Comparison of ENCODE assay signal across 15 mouse cellular contexts in genomic region chr5:66722586-66722985, GRCm38 (mm10). TPM values are rescaled to one million over a fixed set of nuclear protein-coding genes. Genes with fewer than 3 reads are reported as not detected.
A peak's percentile ranks its signal among the peaks of the same experiment; 100 is the strongest.
DNase-seq lines count a peak whose midpoint lies in the region; ATAC-seq lines count a peak whose summit lies in the region.
"Had no signal": no experiment of that assay in that cellular context is flagged by ENCODE, and none has a peak within 500 bp of the region (broad histone marks: within the 10 kb centered on the region; RNA-seq: fewer than 3 reads in every experiment).

No protein-coding gene starts in this region.

- peaks cover 47% of the 10 kb centered on the region for H3K27me3 ChIP-seq in heart, embryonic 16.5 days (ENCODE audit: control insufficient read depth, insufficient read depth, low read length)
- no peaks in the 10 kb centered on the region for H3K27me3 ChIP-seq in embryonic facial prominence, embryonic 10.5 days (replicated peaks; ENCODE audit: low read depth, poor library complexity, severe bottlenecking)
- H3K27me3 ChIP-seq in embryonic facial prominence, embryonic 13.5 days, result no peaks in the 10 kb centered on the region
- H3K27me3 ChIP-seq: liver, embryonic 12.5 days; stomach, embryonic 15.5 days had no signal

- DNase-seq in heart, adult 9 months (ENCODE audit: low spot score in 2 of 2), result no peak
- peak; percentile 19 for DNase-seq in kidney, postnatal 10 days
- no peak for DNase-seq in kidney, postnatal 25 days
- no peak for DNase-seq in embryonic facial prominence, embryonic 10.5 days (ENCODE audit: low spot score)
- no peak for DNase-seq in c-Kit-positive CD71-positive TER-119-positive erythroid progenitor cells, embryonic 14.5 days (ENCODE audit: low spot score)
- no peak for DNase-seq in ovary, postnatal 14 days (ENCODE audit: low spot score)
- DNase-seq: adrenal gland, postnatal 25 days; cerebellum, postnatal 10 days; kidney, adult 8-10 months; retina, postnatal 1 day; thymus, postnatal 25 days had no signal

- peak overlapping the region; percentile 64 for H3K27ac ChIP-seq in heart, embryonic 16.5 days (ENCODE audit: low read length)
- H3K27ac ChIP-seq in embryonic facial prominence, embryonic 10.5 days (replicated peaks), result peak overlapping the region; percentile 67
- H3K27ac ChIP-seq in embryonic facial prominence, embryonic 13.5 days, result peak overlapping the region; percentile 8; the same call in 1 of the 2 replicates
- H3K27ac ChIP-seq: liver, embryonic 12.5 days; stomach, embryonic 15.5 days had no signal

- H3K4me2 ChIP-seq in heart, embryonic 16.5 days (ENCODE audit: low read depth, low read length), result no peak overlapping the region
- H3K4me2 ChIP-seq in embryonic facial prominence, embryonic 13.5 days, result no peak overlapping the region
- H3K4me2 ChIP-seq: liver, embryonic 12.5 days; stomach, embryonic 15.5 days had no signal

- no peaks in the 10 kb centered on the region; the same call in 1 of the 2 replicates for H3K4me1 ChIP-seq in heart, embryonic 16.5 days (ENCODE audit: control insufficient read depth, insufficient read depth, low read length)
- H3K4me1 ChIP-seq in embryonic facial prominence, embryonic 10.5 days, result peaks cover 50% of the 10 kb centered on the region
- H3K4me1 ChIP-seq in embryonic facial prominence, embryonic 13.5 days, result peaks cover 45% of the 10 kb centered on the region
- H3K4me1 ChIP-seq: liver, embryonic 12.5 days; stomach, embryonic 15.5 days had no signal

- no peaks in the 10 kb centered on the region for H3K36me3 ChIP-seq in heart, embryonic 16.5 days (ENCODE audit: control insufficient read depth, insufficient read depth)
- H3K36me3 ChIP-seq in embryonic facial prominence, embryonic 10.5 days (replicated peaks), result no peaks in the 10 kb centered on the region
- H3K36me3 ChIP-seq in embryonic facial prominence, embryonic 13.5 days, result no peaks in the 10 kb centered on the region
- H3K36me3 ChIP-seq: liver, embryonic 12.5 days; stomach, embryonic 15.5 days had no signal

- no peak overlapping the region for H3K4me3 ChIP-seq in heart, embryonic 16.5 days (ENCODE audit: low read length)
- no peak overlapping the region for H3K4me3 ChIP-seq in embryonic facial prominence, embryonic 10.5 days
- no peak overlapping the region for H3K4me3 ChIP-seq in embryonic facial prominence, embryonic 13.5 days
- H3K4me3 ChIP-seq: liver, embryonic 12.5 days; stomach, embryonic 15.5 days had no signal

- no peak for ATAC-seq in heart, embryonic 16.5 days (replicated peaks; ENCODE audit: extremely low read depth, insufficient read depth, low FRiP score)
- ATAC-seq in embryonic facial prominence, embryonic 13.5 days (ENCODE audit: insufficient number of reproducible peaks, insufficient read depth, low FRiP score, low TSS enrichment, low read depth), result no peak
- ATAC-seq: liver, embryonic 12.5 days had no signal

- no peaks in the 10 kb centered on the region for H3K9me3 ChIP-seq in heart, embryonic 16.5 days (replicated peaks; ENCODE audit: control insufficient read depth, low read length)
- H3K9me3 ChIP-seq in embryonic facial prominence, embryonic 10.5 days, result no peaks in the 10 kb centered on the region
- no peaks in the 10 kb centered on the region for H3K9me3 ChIP-seq in embryonic facial prominence, embryonic 13.5 days
- H3K9me3 ChIP-seq: liver, embryonic 12.5 days; stomach, embryonic 15.5 days had no signal

- WGBS in heart, embryonic 16.5 days, result 65% methylated on average over 9 of the region's 9 CpGs
- WGBS in embryonic facial prominence, embryonic 10.5 days, result 60% methylated on average over 9 of the region's 9 CpGs
- 55% methylated on average over 9 of the region's 9 CpGs for WGBS in embryonic facial prominence, embryonic 13.5 days

- no peak overlapping the region for H3K9ac ChIP-seq in heart, embryonic 16.5 days (ENCODE audit: low read length)
- no peak overlapping the region for H3K9ac ChIP-seq in embryonic facial prominence, embryonic 13.5 days
- H3K9ac ChIP-seq: liver, embryonic 12.5 days; stomach, embryonic 15.5 days had no signal

RNA-seq across cellular contexts. Expression of gene Limch1, which starts 23.0 kb away (rescaled TPM):
- polyA plus RNA-seq in heart, embryonic 16.5 days (2015; fragmentation: Nextera tagmentation; extraction: Ambion mirVana), result 22.2 and 31.3 TPM in 2 replicates
- 47.1 and 50.8 TPM in 2 replicates for polyA plus RNA-seq in embryonic facial prominence, embryonic 10.5 days (2016; fragmentation: Nextera tagmentation; extraction: Ambion mirVana)
- polyA plus RNA-seq in embryonic facial prominence, embryonic 13.5 days (2015; fragmentation: Nextera tagmentation; extraction: Ambion mirVana), result 106 and 115 TPM in 2 replicates

RNA-seq across cellular contexts. Expression of gene Uchl1, which starts 46.7 kb away (rescaled TPM):
- polyA plus RNA-seq in heart, embryonic 16.5 days (2015; fragmentation: Nextera tagmentation; extraction: Ambion mirVana), result 76.8 and 84.3 TPM in 2 replicates
- 128 and 137 TPM in 2 replicates for polyA plus RNA-seq in embryonic facial prominence, embryonic 10.5 days (2016; fragmentation: Nextera tagmentation; extraction: Ambion mirVana)
- polyA plus RNA-seq in embryonic facial prominence, embryonic 13.5 days (2015; fragmentation: Nextera tagmentation; extraction: Ambion mirVana), result 65.0 and 94.3 TPM in 2 replicates

Comparison
In these comparisons a context has a peak if more than half of its experiments do, and no peak if none do; other contexts are left out.
1. H3K27ac ChIP-seq: peak in every context shown above with its lines; median percentile 67 in embryonic facial prominence, embryonic 10.5 days; 64 in heart, embryonic 16.5 days; 8 in embryonic facial prominence, embryonic 13.5 days.